Mouse (Mus musculus) MEL (cell line): ENCODE measurements around the gene Gm49373. TPM values are rescaled to one million over a fixed set of nuclear protein-coding genes. Genes with fewer than 3 reads are reported as not detected.

Source experiments
- DNase-seq: peaks from one replicate; pipeline ENCODE4 v3.0.0; 2011; ENCODE audit warnings: low read depth, low spot score
- H3K27ac ChIP-seq: 2 replicates; pipeline ENCODE4 v1.5.1; 2012; ENCODE audit warnings: low read depth, mild to moderate bottlenecking, control low read depth, low read length, moderate library complexity; ENCODE audit not compliant: control insufficient read depth
- H3K27me3 ChIP-seq, 2 experiments: fragments of 150-350 bp in 1 of 2; sonication (generic) in 1 of 2; 2 replicates each; pipeline ENCODE4 v1.6.1; 2012; ENCODE audit warnings: low read length in 2 of 2, mild to moderate bottlenecking in 2 of 2, improper control_type of control experiment in 1 of 2, moderate library complexity in 1 of 2; ENCODE audit not compliant: insufficient read depth in 2 of 2, control insufficient read depth in 1 of 2
- H3K36me3 ChIP-seq, 2 experiments: 2 replicates each; pipeline ENCODE4 v1.6.1; 2012 to 2014; ENCODE audit warnings: low read length in 2 of 2, improper control_type of control experiment in 1 of 2, inconsistent platforms in 1 of 2, mild to moderate bottlenecking in 1 of 2; ENCODE audit not compliant: insufficient read depth in 2 of 2, control insufficient read depth in 1 of 2
- H3K4me1 ChIP-seq, 2 experiments: fragments of 150-350 bp in 1 of 2; sonication (generic) in 1 of 2; 2 replicates each; pipeline ENCODE4 v1.6.1; 2012; ENCODE audit warnings: low read length in 2 of 2, improper control_type of control experiment in 1 of 2, mild to moderate bottlenecking in 1 of 2; ENCODE audit not compliant: insufficient read depth in 2 of 2, control insufficient read depth in 1 of 2
- H3K4me3 ChIP-seq, 2 experiments: fragments of 150-350 bp in 1 of 2; sonication (generic) in 1 of 2; 2 replicates each; pipeline ENCODE4 v1.5.1; 2012; ENCODE audit warnings: low read depth in 2 of 2, low read length in 2 of 2, mild to moderate bottlenecking in 2 of 2, moderate library complexity in 2 of 2, control low read depth in 1 of 2, improper control_type of control experiment in 1 of 2; ENCODE audit not compliant: control insufficient read depth in 1 of 2, insufficient read depth in 1 of 2
- H3K79me2 ChIP-seq: 2 replicates; pipeline ENCODE4 v1.6.1; 2012; ENCODE audit warnings: mild to moderate bottlenecking, low read length, moderate library complexity; ENCODE audit not compliant: control insufficient read depth, poor library complexity, insufficient read depth
- H3K9ac ChIP-seq: 2 replicates; pipeline ENCODE4 v1.6.1; 2012; ENCODE audit warnings: low read depth, mild to moderate bottlenecking, control low read depth, low read length, moderate library complexity; ENCODE audit not compliant: control insufficient read depth, poor library complexity, severe bottlenecking
- H3K9me3 ChIP-seq: fragments of 150-350 bp; sonication (generic); replicated peaks from 2 replicates; pipeline ENCODE4 v1.6.1; 2012; ENCODE audit warnings: mild to moderate bottlenecking, low read length, improper control_type of control experiment, moderate library complexity; ENCODE audit not compliant: insufficient read depth
- BHLHE40 ChIP-seq: IDR thresholded peaks from 2 replicates; pipeline ENCODE4 v1.6.1; 2012; ENCODE audit warnings: low read depth, mild to moderate bottlenecking, inconsistent platforms, low read length, improper control_type of control experiment, borderline replicate concordance
- CHD1 ChIP-seq: IDR thresholded peaks from 2 replicates; pipeline ENCODE4 v1.6.1; 2012; ENCODE audit warnings: low read depth, mild to moderate bottlenecking, inconsistent platforms, low read length, improper control_type of control experiment
- CTCF ChIP-seq, 3 experiments: IDR thresholded peaks in 2 of 3; conservative IDR thresholded peaks in 1 of 3; 2 replicates each; pipeline ENCODE4 v1.5.1; 2011 to 2012; ENCODE audit warnings: low read length in 3 of 3, low read depth in 2 of 3, mild to moderate bottlenecking in 2 of 3, improper control_type of control experiment in 1 of 3, inconsistent platforms in 1 of 3, mixed read lengths in 1 of 3, moderate library complexity in 1 of 3; ENCODE audit not compliant: control insufficient read depth in 1 of 3, insufficient read depth in 1 of 3, poor library complexity in 1 of 3, severe bottlenecking in 1 of 3
- E2F4 ChIP-seq: IDR thresholded peaks from 2 replicates; pipeline ENCODE4 v1.6.1; 2011; ENCODE audit warnings: low read depth, low read length, improper control_type of control experiment, borderline replicate concordance
- ELF1 ChIP-seq: IDR thresholded peaks from 2 replicates; pipeline ENCODE4 v1.6.1; 2014; ENCODE audit warnings: low read depth, mild to moderate bottlenecking, inconsistent platforms, low read length, improper control_type of control experiment, moderate library complexity
- ETS1 ChIP-seq: IDR thresholded peaks from 2 replicates; pipeline ENCODE4 v1.6.1; 2012; ENCODE audit warnings: low read depth, mild to moderate bottlenecking, inconsistent platforms, low read length, improper control_type of control experiment, moderate library complexity
- GABPA ChIP-seq: IDR thresholded peaks from 2 replicates; pipeline ENCODE4 v1.6.1; 2012; ENCODE audit warnings: low read depth, mild to moderate bottlenecking, inconsistent platforms, low read length, improper control_type of control experiment, moderate library complexity
- GATA1 ChIP-seq: IDR thresholded peaks from 2 replicates; pipeline ENCODE4 v1.6.1; 2011; ENCODE audit warnings: low read depth, low read length, improper control_type of control experiment
- HCFC1 ChIP-seq: IDR thresholded peaks from 2 replicates; pipeline ENCODE4 v1.6.1; 2012; ENCODE audit warnings: low read depth, mild to moderate bottlenecking, inconsistent platforms, low read length, improper control_type of control experiment, moderate library complexity
- KAT2A ChIP-seq: conservative IDR thresholded peaks from 2 replicates; pipeline ENCODE4 v1.6.1; 2012; ENCODE audit warnings: low read depth, low read length, improper control_type of control experiment, inconsistent platforms
- MAZ ChIP-seq: IDR thresholded peaks from 2 replicates; pipeline ENCODE4 v1.6.1; 2012; ENCODE audit warnings: low read depth, mild to moderate bottlenecking, inconsistent platforms, low read length, improper control_type of control experiment
- MXI1 ChIP-seq: IDR thresholded peaks from 2 replicates; pipeline ENCODE4 v1.6.1; 2011; ENCODE audit warnings: mild to moderate bottlenecking, low read depth, low read length, improper control_type of control experiment
- MYB ChIP-seq: IDR thresholded peaks from 2 replicates; pipeline ENCODE4 v1.6.1; 2011; ENCODE audit warnings: mild to moderate bottlenecking, low read depth, low read length, improper control_type of control experiment
- MYC ChIP-seq: IDR thresholded peaks from 2 replicates; pipeline ENCODE4 v1.6.1; 2011; ENCODE audit warnings: low read depth, mild to moderate bottlenecking, low read length, improper control_type of control experiment, moderate library complexity
- NELFE ChIP-seq: IDR thresholded peaks from 2 replicates; pipeline ENCODE4 v1.6.1; 2011; ENCODE audit warnings: low read depth, low read length, improper control_type of control experiment
- NRF1 ChIP-seq: IDR thresholded peaks from 2 replicates; pipeline ENCODE4 v1.6.1; 2014; ENCODE audit warnings: low read depth, mild to moderate bottlenecking, inconsistent platforms, low read length, improper control_type of control experiment, moderate library complexity; ENCODE audit not compliant: poor library complexity, insufficient read depth, severe bottlenecking
- POLR2A ChIP-seq, 2 experiments: IDR thresholded peaks; 2 replicates each; pipeline ENCODE4 v1.6.1; 2011 to 2012; ENCODE audit warnings: low read length in 2 of 2, mild to moderate bottlenecking in 2 of 2, control low read depth in 1 of 2, improper control_type of control experiment in 1 of 2, low read depth in 1 of 2, moderate library complexity in 1 of 2; ENCODE audit not compliant: control insufficient read depth in 1 of 2, insufficient read depth in 1 of 2, poor library complexity in 1 of 2
- RAD21 ChIP-seq: IDR thresholded peaks from 2 replicates; pipeline ENCODE4 v1.6.1; 2011; ENCODE audit warnings: mild to moderate bottlenecking, low read depth, low read length, improper control_type of control experiment
- SIN3A ChIP-seq: IDR thresholded peaks from 2 replicates; pipeline ENCODE4 v1.6.1; 2012; ENCODE audit warnings: low read length, improper control_type of control experiment, inconsistent platforms
- SMC3 ChIP-seq: IDR thresholded peaks from 2 replicates; pipeline ENCODE4 v1.6.1; 2011; ENCODE audit warnings: low read depth, low read length, improper control_type of control experiment
- TAL1 ChIP-seq: IDR thresholded peaks from 2 replicates; pipeline ENCODE4 v1.6.1; 2012; ENCODE audit warnings: mild to moderate bottlenecking, inconsistent platforms, low read length, moderate library complexity, mixed read lengths
- TBP ChIP-seq: IDR thresholded peaks from 2 replicates; pipeline ENCODE4 v1.8.0; 2011; ENCODE audit warnings: low read depth, low read length, improper control_type of control experiment
- TCF12 ChIP-seq: IDR thresholded peaks from 2 replicates; pipeline ENCODE4 v1.6.1; 2014; ENCODE audit warnings: low read depth, mild to moderate bottlenecking, inconsistent platforms, low read length, improper control_type of control experiment, moderate library complexity
- USF1 ChIP-seq: IDR thresholded peaks from 2 replicates; pipeline ENCODE4 v1.6.1; 2014; ENCODE audit warnings: low read depth, mild to moderate bottlenecking, inconsistent platforms, low read length, improper control_type of control experiment, moderate library complexity
- USF2 ChIP-seq, 2 experiments: IDR thresholded peaks; 2 replicates each; pipeline ENCODE4 v1.6.1; 2011 to 2012; ENCODE audit warnings: improper control_type of control experiment in 2 of 2, low read length in 2 of 2, borderline replicate concordance in 1 of 2, inconsistent platforms in 1 of 2, low read depth in 1 of 2, mild to moderate bottlenecking in 1 of 2; ENCODE audit not compliant: insufficient read depth in 1 of 2
- ZC3H11A ChIP-seq: IDR thresholded peaks from 2 replicates; pipeline ENCODE4 v1.6.1; 2012; ENCODE audit warnings: low read depth, mild to moderate bottlenecking, inconsistent platforms, low read length, improper control_type of control experiment
- ZKSCAN1 ChIP-seq: IDR thresholded peaks from 2 replicates; pipeline ENCODE4 v1.6.1; 2012; ENCODE audit warnings: low read depth, mild to moderate bottlenecking, inconsistent platforms, low read length, improper control_type of control experiment, moderate library complexity
- ZMIZ1 ChIP-seq: IDR thresholded peaks from 2 replicates; pipeline ENCODE4 v1.6.1; 2012; ENCODE audit warnings: low read depth, mild to moderate bottlenecking, inconsistent platforms, low read length, improper control_type of control experiment, moderate library complexity
- ZNF384 ChIP-seq: IDR thresholded peaks from 2 replicates; pipeline ENCODE4 v1.6.1; 2012; ENCODE audit warnings: low read depth, mild to moderate bottlenecking, inconsistent platforms, low read length, improper control_type of control experiment
- polyA plus RNA-seq, 2 experiments: library from polyadenylated mRNA; stranded (reverse) in 1 of 2; unstranded in 1 of 2; fragments of >175 nt in 1 of 2; fragments of >200 nt in 1 of 2; gene quantifications; 2 replicates each; pipeline versions ENCODE4 v1.2.1 to v1.2.4; 2012; ENCODE audit warnings: low replicate concordance in 2 of 2, low read depth in 1 of 2; ENCODE audit not compliant: insufficient read length in 2 of 2, insufficient read depth in 1 of 2, missing spikeins in 1 of 2
- total RNA-seq: library from RNA; depleted of rRNA; stranded (reverse); fragments of 300-350 nt; gene quantifications from 2 replicates; pipeline ENCODE4 v1.2.3, GENCODE M21; 2012

Gm49373 gene
- total and polyA plus RNA-seq, 3 experiments, result 6.4 to 8.3 TPM; not detected in 1

DNA sequence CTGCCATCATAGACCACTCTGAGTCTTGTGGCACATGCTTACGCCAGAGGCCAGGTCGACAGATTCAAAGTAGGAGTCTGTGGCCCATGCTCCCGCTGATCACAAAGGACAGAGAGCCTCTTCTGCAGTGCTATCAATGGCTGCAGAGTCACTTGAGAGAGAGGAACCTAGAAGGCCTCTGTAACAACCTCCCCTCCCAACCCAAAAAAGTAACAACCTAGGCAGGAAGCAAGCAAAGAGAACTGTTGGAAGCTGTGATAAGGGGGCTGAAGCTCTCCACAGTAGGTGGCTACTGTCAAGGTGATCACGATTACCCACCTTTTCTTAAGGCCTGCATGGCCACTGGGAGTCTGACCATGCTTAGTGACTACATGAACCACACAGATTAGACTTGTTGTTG lies 29.3 kb downstream of the Gm49373 start (continued):
- TF ChIP-seq MYB (0 out of 2 replicates have a peak, but pooled peaks have one; percentile 40), USF1 (no peak), MYC (peak; percentile 65), GABPA (no peak), TCF12 (peak; percentile 70), ZKSCAN1 (no peak), CTCF (IDR thresholded peaks at IDR 0.05 in 2 of 3, conservative IDR thresholded peaks at IDR 0.05 in 1 of 3; ENCODE audit: control insufficient read depth in 1 of 3, insufficient read depth in 1 of 3, low read depth in 2 of 3, low read length in 3 of 3, poor library complexity in 1 of 3, severe bottlenecking in 1 of 3) (no peak), SIN3A (peak; percentile 78), RAD21 (no peak)

DNA sequence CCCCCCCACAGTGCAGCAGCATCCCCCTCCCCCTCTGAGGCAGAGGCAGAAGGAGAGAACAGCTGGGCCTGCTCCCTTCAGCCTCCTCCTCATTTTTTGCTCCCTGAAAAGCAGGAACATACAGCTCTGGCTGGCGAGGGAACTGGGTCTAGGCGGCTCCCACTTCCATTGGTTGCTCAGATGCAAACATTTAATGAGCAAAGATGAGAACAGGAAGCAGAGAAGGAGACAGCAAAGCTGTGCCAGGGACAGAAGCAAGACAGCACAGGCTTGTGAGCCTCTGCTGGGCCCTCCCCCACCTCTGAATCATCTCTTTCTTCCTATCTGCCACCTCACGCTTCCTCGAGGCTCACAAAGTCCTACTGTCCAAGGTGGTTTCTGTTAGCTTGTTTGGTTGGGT lies 31.6 kb downstream of the Gm49373 start:
- peak; percentile 96 for DNase-seq
- no peaks in the 10 kb centered on the region for H3K9me3 ChIP-seq
- peaks cover 29 to 51% of the 10 kb centered on the region in 2 experiments for H3K4me1 ChIP-seq
- peak overlapping the region; percentile 62 for H3K27ac ChIP-seq
- H3K4me3 ChIP-seq, result no peak overlapping the region
- no peaks in the 10 kb centered on the region for H3K27me3 ChIP-seq
- peak overlapping the region; percentile 16; the same call in 1 of the 2 replicates for H3K9ac ChIP-seq
- peaks cover 0 to 46% of the 10 kb centered on the region in 2 experiments; a peak in 2 of 4 replicates for H3K36me3 ChIP-seq
- H3K79me2 ChIP-seq, result no peaks in the 10 kb centered on the region
- TF ChIP-seq TBP, result peak; percentile 84
- TF ChIP-seq POLR2A (IDR thresholded peaks at IDR 0.05; ENCODE audit: control insufficient read depth in 1 of 2, insufficient read depth in 1 of 2, low read depth in 1 of 2, low read length in 2 of 2, poor library complexity in 1 of 2), result peak in 1 of 2 experiments; percentile 64; a peak in 2 of 4 replicates
- TF ChIP-seq TAL1, result peak; percentile 61
- no peak for TF ChIP-seq ZKSCAN1
- TF ChIP-seq GATA1, result peak; percentile 64
- no peak for TF ChIP-seq NELFE

DNA sequence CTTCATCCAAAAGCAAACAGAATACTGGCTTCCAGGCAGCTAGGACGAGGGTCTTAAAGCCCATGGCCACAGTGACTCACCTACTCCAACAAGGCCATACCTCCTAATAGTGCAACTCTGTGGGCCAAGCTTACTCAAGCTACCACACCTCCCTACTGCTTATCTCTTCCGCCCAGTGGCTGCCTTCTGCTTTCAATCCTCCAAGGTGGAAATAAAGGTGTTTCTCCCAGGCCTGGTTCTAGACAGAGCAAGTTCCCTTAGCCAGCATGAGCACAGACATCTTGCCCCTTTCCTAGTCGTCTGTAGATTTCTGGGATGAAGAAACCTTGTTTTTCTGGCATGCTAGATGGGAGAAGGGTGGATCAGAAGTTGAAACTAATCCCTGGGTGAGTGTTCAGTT lies 33.1 kb downstream of the Gm49373 start:
- H3K27me3 ChIP-seq, result no peaks in the 10 kb centered on the region
- H3K27ac ChIP-seq, result peak overlapping the region; percentile 73

More for the DNA sequence above, 33.1 kb downstream of the Gm49373 start:
- TF ChIP-seq TAL1, result peak; percentile 99
- no peak for TF ChIP-seq ZNF384
- TF ChIP-seq ETS1, result no peak
- no peak for TF ChIP-seq MYC
- no peak for TF ChIP-seq ZKSCAN1
- no peak for TF ChIP-seq GABPA
- TF ChIP-seq E2F4, result no peak
- TF ChIP-seq SIN3A, result no peak
- no peak for TF ChIP-seq ZMIZ1
- no peak for TF ChIP-seq USF2 (IDR thresholded peaks at IDR 0.05; ENCODE audit: borderline replicate concordance in 1 of 2, insufficient read depth in 1 of 2, low read depth in 1 of 2, low read length in 2 of 2)
- TF ChIP-seq SMC3, result no peak
- no peak for TF ChIP-seq BHLHE40
- no peak for TF ChIP-seq ZC3H11A
- no peak for TF ChIP-seq ELF1
- peak; percentile 88 for TF ChIP-seq TBP
- no peak for TF ChIP-seq HCFC1
- TF ChIP-seq POLR2A (IDR thresholded peaks at IDR 0.05; ENCODE audit: control insufficient read depth in 1 of 2, insufficient read depth in 1 of 2, low read depth in 1 of 2, low read length in 2 of 2, poor library complexity in 1 of 2), result peak in 1 of 2 experiments; percentile 65; a peak in 2 of 4 replicates
- TF ChIP-seq KAT2A, result no peak
- TF ChIP-seq MAZ, result no peak
- TF ChIP-seq GATA1, result peak; percentile 99
- TF ChIP-seq NRF1, result no peak
- no peak for TF ChIP-seq CHD1
- TF ChIP-seq MXI1, result no peak
- TF ChIP-seq, all 39 proteins: peak for 4
- peaks cover 28 to 45% of the 10 kb centered on the region in 2 experiments for H3K4me1 ChIP-seq
- peak overlapping the region; percentile 23 for H3K9ac ChIP-seq
- no peaks in the 10 kb centered on the region for H3K79me2 ChIP-seq
- no peaks in the 10 kb centered on the region for H3K9me3 ChIP-seq
- H3K4me3 ChIP-seq, result no peak overlapping the region
- peak; percentile 98 for DNase-seq
- H3K36me3 ChIP-seq, result peaks cover 0 to 40% of the 10 kb centered on the region in 2 experiments; a peak in 2 of 4 replicates
